Mouse (Mus musculus) WW6 (cell line): ENCODE data around the gene Celsr2.
A peak's percentile ranks its signal among the peaks of the same experiment; 100 is the strongest.

Experiments used
- DNase-seq: peaks from one replicate; pipeline ENCODE4 v3.0.0-alpha.2; 2013; ENCODE audit warnings: low read depth, low spot score

Gene Celsr2

GRCm38 (mm10) chr3:108413634-108414360 lies 1.6 kb downstream of the Celsr2 start:
- DNase-seq = no peak

GRCm38 (mm10) chr3:108411754-108412121 lies 3.6 kb downstream of the Celsr2 start:
- DNase-seq = no peak

GRCm38 (mm10) chr3:108411026-108411753 lies 4.2 kb downstream of the Celsr2 start:
- no peak for DNase-seq

- no peak for DNase-seq
Observed at GRCm38 (mm10) chr3:108410359-108410714, 5.0 kb downstream of the Celsr2 start.

- DNase-seq = no peak
Observed at GRCm38 (mm10) chr3:108409656-108410358, 5.5 kb downstream of the Celsr2 start.

- DNase-seq = no peak
Observed at GRCm38 (mm10) chr3:108408517-108409008, 6.8 kb downstream of the Celsr2 start.

GRCm38 (mm10) chr3:108406306-108406885 lies 9.0 kb downstream of the Celsr2 start:
- DNase-seq = no peak

- no peak for DNase-seq
Observed at GRCm38 (mm10) chr3:108405536-108406305, 9.6 kb downstream of the Celsr2 start.

GRCm38 (mm10) chr3:108402528-108402920 lies 12.8 kb downstream of the Celsr2 start:
- no peak for DNase-seq

- DNase-seq = peak; percentile 75
Observed at GRCm38 (mm10) chr3:108401692-108402527, 13.4 kb downstream of the Celsr2 start.

GRCm38 (mm10) chr3:108400442-108400841 lies 14.9 kb downstream of the Celsr2 start:
- no peak for DNase-seq

- no peak for DNase-seq
Observed at GRCm38 (mm10) chr3:108398281-108398680, 17.1 kb downstream of the Celsr2 start.

- DNase-seq = no peak
Observed at GRCm38 (mm10) chr3:108392793-108393192, 22.6 kb downstream of the Celsr2 start.

GRCm38 (mm10) chr3:108392299-108392698 lies 23.1 kb downstream of the Celsr2 start:
- no peak for DNase-seq

GRCm38 (mm10) chr3:108389111-108389545 lies 26.2 kb downstream of the Celsr2 start:
- DNase-seq = peak; percentile 94

- DNase-seq = no peak
Observed at GRCm38 (mm10) chr3:108386186-108386585, 29.2 kb downstream of the Celsr2 start.

GRCm38 (mm10) chr3:108384425-108384824 lies 30.9 kb downstream of the Celsr2 start:
- DNase-seq = no peak

- peak; percentile 67 for DNase-seq
Observed at GRCm38 (mm10) chr3:108383485-108384354, 31.6 kb downstream of the Celsr2 start, which contains the start of gene Psrc1. Psrc1 (plus strand) TSS chr3:108383839.
